Mouse (Mus musculus) forebrain, embryonic 14.5 days (tissue): ENCODE data around the gene Swi5. TPM values are rescaled to one million over a fixed set of nuclear protein-coding genes. Genes with fewer than 3 reads are reported as not detected.

Source experiments
- ATAC-seq: fragments of 200-750 bp; cut with Nextera tagmentation; 2 replicates; pipeline ENCODE4 v1.8.0; 2017; ENCODE audit warnings: mild to moderate bottlenecking, moderate library complexity
- DNase-seq: peaks from one replicate; pipeline ENCODE4 v3.0.0-alpha.2; 2015; ENCODE audit warnings: low spot score
- H3K27ac ChIP-seq: fragments of 300-500 bp; sonication (generic); 2 replicates; pipeline ENCODE4 v1.5.1; 2014; ENCODE audit warnings: low read depth, mild to moderate bottlenecking, control low read depth, low read length, moderate library complexity
- H3K27me3 ChIP-seq: fragments of 300-500 bp; sonication (generic); replicated peaks from 2 replicates; pipeline ENCODE4 v1.6.1; 2014; ENCODE audit warnings: low read length, control low read depth, mixed read lengths; ENCODE audit not compliant: control insufficient read depth, insufficient read depth
- H3K36me3 ChIP-seq: fragments of 300-500 bp; sonication (generic); 2 replicates; pipeline ENCODE4 v1.6.1; 2014; ENCODE audit warnings: low read length, control low read depth; ENCODE audit not compliant: control insufficient read depth, insufficient read depth
- H3K4me1 ChIP-seq: fragments of 300-500 bp; sonication (generic); 2 replicates; pipeline ENCODE4 v1.6.1; 2014; ENCODE audit warnings: antibody characterized with exemption, low read length, control low read depth; ENCODE audit not compliant: control insufficient read depth, insufficient read depth
- H3K4me2 ChIP-seq: fragments of 300-500 bp; sonication (generic); 2 replicates; pipeline ENCODE4 v1.6.1; 2014; ENCODE audit warnings: mild to moderate bottlenecking, control low read depth, low read length
- H3K4me3 ChIP-seq: fragments of 300-500 bp; sonication (generic); 2 replicates; pipeline ENCODE4 v1.5.1; 2014; ENCODE audit warnings: low read depth, low read length, control low read depth
- H3K9ac ChIP-seq: fragments of 300-500 bp; sonication (generic); 2 replicates; pipeline ENCODE4 v1.6.1; 2014; ENCODE audit warnings: mild to moderate bottlenecking, low read length, control low read depth, moderate library complexity
- H3K9me3 ChIP-seq: fragments of 300-500 bp; sonication (generic); replicated peaks from 2 replicates; pipeline ENCODE4 v1.6.1; 2016; ENCODE audit warnings: low read length, control low read depth, mixed read lengths; ENCODE audit not compliant: control insufficient read depth
- WGBS: fragments of 180-500 bp; shearing (Covaris S2); extraction: QIAGEN DNeasy Blood & Tissue Kit; methylation state at CpG from one replicate; pipeline ENCODE4 v1.1.7; 2014; 5-methylcytosine and 5-hydroxymethylcytosine counted together
- polyA plus RNA-seq: library from polyadenylated mRNA; unstranded; fragments of >200 nt; fragmentation: Nextera tagmentation; extraction: Ambion mirVana; gene quantifications from 2 replicates; pipeline ENCODE4 v1.2.1, GENCODE M21; 2014

The Swi5 gene
- polyA plus RNA-seq, 1 experiment from 2014 or later: 243 TPM

DNA sequence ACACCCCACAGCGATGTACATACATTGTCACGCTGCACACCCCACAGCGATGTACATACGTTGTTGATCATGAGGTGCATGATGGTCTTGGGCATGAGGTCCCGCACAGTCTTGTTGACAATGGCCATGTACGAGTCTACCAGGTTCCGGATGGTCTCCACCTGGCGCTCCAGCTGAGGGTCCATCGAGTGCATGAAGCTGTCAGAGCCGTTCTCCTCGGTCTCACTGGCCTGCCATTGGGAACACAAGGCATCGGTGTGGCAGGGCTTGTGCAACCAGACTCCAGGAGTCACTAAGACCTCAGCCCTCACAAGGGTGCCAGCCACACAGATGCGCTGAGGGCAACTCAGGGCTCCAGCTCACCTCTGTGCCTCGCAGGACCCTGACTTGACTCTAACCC, 27.0 kb upstream of the Swi5 start:
- Histone ChIP-seq H3K36me3 (peaks cover 8% of the 10 kb centered on the region; the same call in 1 of the 2 replicates), H3K27ac (no peak overlapping the region), H3K4me3 (no peak overlapping the region), H3K4me1 (peaks cover 16% of the 10 kb centered on the region), H3K27me3 (no peaks in the 10 kb centered on the region), H3K9ac (no peak overlapping the region), H3K9me3 (no peaks in the 10 kb centered on the region), H3K4me2 (no peak overlapping the region)
- DNase-seq: no peak
- ATAC-seq: no peak
- WGBS: 96% methylated on average over 14 of the region's 14 CpGs

DNA sequence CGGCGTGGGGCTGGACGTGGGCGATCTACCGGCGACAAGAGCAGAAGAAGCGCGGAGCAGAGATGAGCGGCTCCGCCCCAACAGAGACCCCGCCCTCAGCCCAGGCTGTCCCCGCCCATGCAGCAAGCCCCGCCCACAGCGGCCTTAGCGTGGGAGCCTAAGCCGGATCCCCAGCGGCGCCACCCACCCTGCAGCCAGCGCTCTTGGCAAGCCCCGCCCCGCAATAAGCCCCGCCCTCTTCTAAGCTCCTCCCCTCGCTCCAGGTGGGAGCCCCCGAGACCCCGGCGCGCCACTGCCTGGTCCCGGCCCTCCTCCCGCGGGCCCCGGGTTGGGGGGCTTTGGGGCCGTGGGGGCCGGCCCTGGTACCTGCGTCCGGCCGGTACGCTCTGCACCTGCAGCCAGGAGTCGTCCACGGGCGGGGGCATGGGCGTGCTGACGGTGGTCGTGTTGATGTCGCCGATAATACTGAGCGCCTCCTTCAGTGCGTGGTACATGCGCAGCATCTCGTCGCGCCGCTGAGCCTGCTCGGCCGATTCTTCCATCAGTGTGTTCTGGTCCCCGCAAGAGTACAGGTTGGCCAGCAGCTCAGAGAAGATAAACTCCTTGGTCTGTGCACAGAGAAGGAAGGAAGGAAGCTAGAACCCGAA, 24.6 kb upstream of the Swi5 start:
- peak; percentile 86 for DNase-seq
- no peak overlapping the region; the same call in 1 of the 2 replicates for H3K27ac ChIP-seq
- no peaks in the 10 kb centered on the region for H3K9me3 ChIP-seq
- no peaks in the 10 kb centered on the region for H3K27me3 ChIP-seq
- ATAC-seq: peak; percentile 86
- H3K9ac ChIP-seq: peak overlapping the region; percentile 66
- peak overlapping the region; percentile 97 for H3K4me2 ChIP-seq
- 1% methylated on average over 53 of the region's 56 CpGs for WGBS
- peak overlapping the region; percentile 52 for H3K4me3 ChIP-seq
- peaks cover 30% of the 10 kb centered on the region for H3K36me3 ChIP-seq
- H3K4me1 ChIP-seq: peaks cover 10% of the 10 kb centered on the region

DNA sequence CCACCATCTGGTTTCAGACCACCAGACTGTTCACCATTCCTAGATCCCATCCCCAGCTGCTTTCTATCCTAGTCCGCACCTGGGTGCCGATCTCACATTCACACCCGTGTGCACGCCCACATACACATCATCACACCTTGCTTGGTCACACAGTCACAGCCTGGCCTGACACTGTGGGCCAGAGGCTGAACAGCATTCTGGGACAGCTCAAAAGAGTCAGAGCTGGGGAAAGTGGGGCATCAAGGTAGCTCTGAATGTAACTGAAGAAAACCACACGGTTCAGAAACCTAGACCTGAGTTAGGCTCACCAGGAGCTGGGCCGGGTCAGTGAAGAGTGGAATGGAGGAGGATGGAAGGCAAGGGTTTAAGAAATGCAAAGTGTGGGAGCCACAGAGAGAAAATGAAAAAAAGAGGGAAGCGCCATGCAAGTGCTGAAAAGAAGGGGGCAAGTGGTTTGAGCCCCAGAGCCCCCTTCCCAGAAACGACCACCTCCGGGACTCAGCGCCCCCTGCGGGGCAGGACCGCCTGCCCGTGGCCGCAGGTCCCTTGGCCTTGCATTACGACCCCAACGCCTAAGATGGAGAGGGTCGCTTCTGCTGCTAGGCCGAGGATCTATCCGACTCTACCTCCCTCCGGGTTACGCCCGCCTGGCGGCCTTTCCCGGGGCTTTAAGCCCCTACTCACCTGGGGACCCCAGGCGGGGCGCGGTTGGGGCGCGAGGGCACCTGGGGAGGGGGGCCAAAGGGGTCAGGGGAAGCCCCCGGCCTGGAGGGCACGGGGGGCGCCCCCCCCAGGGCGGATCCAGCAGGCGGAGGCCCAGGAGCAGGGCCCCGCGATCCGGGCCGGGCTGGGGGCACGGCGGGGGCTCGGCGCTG, 23.8 kb upstream of the Swi5 start:
- 11% methylated on average over 36 of the region's 42 CpGs for WGBS
- H3K27ac ChIP-seq: no peak overlapping the region; the same call in 1 of the 2 replicates
- H3K4me3 ChIP-seq: peak overlapping the region; percentile 52
- peaks cover 37% of the 10 kb centered on the region for H3K36me3 ChIP-seq
- peak overlapping the region; percentile 97 for H3K4me2 ChIP-seq
- H3K9me3 ChIP-seq: no peaks in the 10 kb centered on the region
- DNase-seq: no peak
- H3K4me1 ChIP-seq: peaks cover 10% of the 10 kb centered on the region
- H3K9ac ChIP-seq: peak overlapping the region; percentile 66
- peak; percentile 33 for ATAC-seq
- H3K27me3 ChIP-seq: no peaks in the 10 kb centered on the region

DNA sequence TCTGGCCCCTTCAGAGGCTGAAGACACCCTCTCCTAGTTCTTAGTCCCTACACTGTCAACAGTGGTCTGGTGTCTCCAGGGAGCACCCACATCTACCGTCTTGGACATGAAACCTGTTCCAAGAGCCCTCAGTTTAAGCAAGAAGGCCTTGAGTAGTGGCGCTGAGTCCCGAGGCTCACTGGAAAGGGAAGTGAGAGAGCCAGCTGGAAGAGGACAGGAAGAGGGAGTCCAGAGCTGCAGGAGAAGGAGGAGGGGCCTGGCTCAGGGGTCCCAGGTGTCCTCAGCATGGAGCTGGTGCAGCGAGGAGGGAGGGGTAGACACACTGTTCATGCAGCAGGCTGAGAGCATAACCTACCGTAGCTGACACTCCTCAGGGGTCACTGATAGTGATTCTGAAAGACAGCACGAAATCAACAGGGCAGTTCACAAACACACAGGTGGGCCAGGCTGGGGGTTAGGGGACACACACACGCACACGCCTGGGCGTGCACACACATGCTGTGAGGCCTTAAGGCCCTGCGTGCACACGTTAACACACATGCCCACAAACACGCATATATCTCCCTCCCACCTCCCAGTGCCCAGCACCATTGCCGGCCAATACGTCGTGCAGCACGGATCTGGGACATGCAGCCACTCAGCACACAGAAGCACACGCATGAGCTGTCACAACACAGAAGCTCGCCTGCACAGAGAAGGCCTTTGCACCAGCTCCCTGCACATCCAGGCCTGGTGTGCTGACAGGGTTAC, 22.4 kb upstream of the Swi5 start:
- no peak for ATAC-seq
- peaks cover 10% of the 10 kb centered on the region for H3K4me1 ChIP-seq
- H3K9ac ChIP-seq: no peak overlapping the region
- no peak overlapping the region for H3K4me3 ChIP-seq
- no peak overlapping the region for H3K4me2 ChIP-seq
- no peaks in the 10 kb centered on the region for H3K9me3 ChIP-seq
- peaks cover 51% of the 10 kb centered on the region for H3K36me3 ChIP-seq
- no peak overlapping the region for H3K27ac ChIP-seq
- H3K27me3 ChIP-seq: no peaks in the 10 kb centered on the region
- no peak for DNase-seq
- 91% methylated on average over 18 of the region's 18 CpGs for WGBS

DNA sequence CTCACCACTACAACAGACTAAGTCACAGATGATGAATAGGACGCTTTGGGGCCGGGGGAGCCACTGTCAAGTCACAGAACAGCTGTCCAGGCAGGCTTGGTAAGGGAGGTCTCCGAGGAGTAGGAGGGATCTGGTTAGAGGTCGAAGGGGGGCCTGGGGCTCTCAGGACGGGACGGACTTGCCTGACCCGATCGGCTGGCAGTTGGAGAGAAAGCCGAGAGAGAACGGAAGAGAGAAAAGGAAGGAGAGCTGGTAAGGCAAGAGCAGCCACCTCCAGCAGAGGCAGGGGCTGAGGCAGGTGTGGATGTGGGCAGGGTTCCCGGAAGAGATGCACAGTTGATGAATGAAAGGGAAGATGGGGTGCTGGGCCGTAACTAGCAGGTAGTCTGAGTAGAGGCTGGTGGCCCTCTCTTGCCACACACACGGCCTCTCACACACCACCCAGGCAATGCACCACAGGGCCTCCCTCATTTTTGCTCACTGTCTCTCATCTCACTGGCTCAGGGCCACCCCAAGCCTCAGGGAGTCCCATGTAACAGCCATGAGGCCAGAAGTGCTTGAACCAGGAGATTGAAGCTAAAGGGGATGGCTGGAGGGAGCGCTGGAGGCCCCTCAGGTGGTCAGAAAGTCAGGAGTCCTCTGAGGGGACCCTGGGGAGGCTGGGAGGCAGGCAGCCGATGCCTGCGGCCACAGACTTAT, 21.1 kb upstream of the Swi5 start:
- no peak for DNase-seq
- no peak overlapping the region for H3K9ac ChIP-seq
- peaks cover 64% of the 10 kb centered on the region for H3K36me3 ChIP-seq

DNA sequence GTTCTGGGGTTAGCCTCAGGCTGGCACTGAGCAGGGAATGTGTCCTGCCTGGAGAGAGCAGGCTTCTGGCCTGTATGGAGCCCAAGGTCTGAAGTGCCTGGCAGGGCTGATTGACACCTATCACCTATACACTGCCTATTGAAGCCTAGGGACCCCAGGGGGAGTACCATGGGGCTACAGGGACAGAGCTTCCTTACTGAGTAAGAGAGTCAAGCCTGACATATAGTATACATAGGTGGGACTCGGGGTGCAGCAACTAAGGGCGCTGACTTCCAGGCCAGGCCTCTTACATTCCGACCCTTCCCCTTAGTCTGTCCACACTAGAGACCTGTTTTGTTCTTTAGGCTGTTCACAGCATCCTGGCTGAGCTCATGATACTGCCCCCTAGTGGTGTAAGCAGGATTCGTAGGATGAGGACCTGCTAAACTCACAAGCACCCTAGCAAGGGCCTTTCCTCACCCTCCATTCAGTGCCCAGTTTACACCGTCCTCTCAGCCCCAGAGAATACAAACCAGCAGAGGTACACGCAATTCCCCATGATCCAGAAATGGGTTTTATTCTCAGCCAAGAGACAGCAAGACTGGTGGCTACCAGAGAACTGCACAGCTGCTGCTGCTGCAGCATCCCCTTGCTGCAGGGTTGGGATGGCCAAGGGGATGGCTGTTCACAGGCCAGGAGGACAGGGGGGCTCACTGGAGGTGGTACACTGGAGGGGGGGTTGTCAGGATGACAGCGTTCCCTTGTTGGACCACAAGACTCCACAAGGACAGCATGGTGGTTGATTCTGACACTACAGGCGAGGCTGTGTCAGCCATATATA, 20.3 kb upstream of the Swi5 start:
- WGBS: 39% methylated on average over 8 of the region's 8 CpGs
- DNase-seq: peak; percentile 79
- Histone ChIP-seq H3K36me3 (peaks cover 73% of the 10 kb centered on the region), H3K4me2 (no peak overlapping the region), H3K4me1 (peaks cover 10% of the 10 kb centered on the region), H3K9me3 (no peaks in the 10 kb centered on the region), H3K27ac (no peak overlapping the region), H3K4me3 (no peak overlapping the region), H3K27me3 (no peaks in the 10 kb centered on the region), H3K9ac (no peak overlapping the region)
- no peak for ATAC-seq

More for the DNA sequence above, 21.1 kb upstream of the Swi5 start:
- H3K4me1 ChIP-seq: peaks cover 10% of the 10 kb centered on the region
- H3K4me3 ChIP-seq: no peak overlapping the region
- no peak overlapping the region for H3K27ac ChIP-seq
- no peaks in the 10 kb centered on the region for H3K9me3 ChIP-seq
- no peak overlapping the region for H3K4me2 ChIP-seq
- 90% methylated on average over 16 of the region's 16 CpGs for WGBS
- ATAC-seq: no peak
- no peaks in the 10 kb centered on the region for H3K27me3 ChIP-seq

DNA sequence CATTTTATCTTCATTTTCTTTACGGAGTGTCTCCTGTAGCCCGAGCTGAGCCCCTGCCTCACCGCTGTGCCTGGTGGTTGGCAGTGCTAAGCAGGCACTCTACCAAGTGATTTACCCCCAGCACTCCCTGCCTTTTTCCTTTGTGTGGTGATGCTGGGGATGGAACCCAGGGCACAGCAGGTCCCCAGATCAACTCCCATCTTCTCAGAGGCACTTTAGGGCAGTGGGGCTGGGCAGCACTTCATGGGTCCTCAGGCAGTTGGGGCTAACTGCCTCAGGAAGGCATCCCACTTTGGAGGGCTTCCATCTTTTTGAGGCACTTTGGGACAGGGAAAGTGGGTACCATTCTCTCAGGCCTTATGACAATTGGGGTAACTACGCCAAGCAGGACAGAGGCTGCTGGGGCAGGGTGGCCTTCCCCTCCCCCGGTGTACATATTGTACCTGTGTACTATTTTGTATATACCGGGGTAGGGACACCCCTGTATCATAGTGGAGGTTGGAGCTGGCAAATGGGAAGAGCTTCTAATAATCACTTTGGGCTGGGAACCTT, 19.4 kb upstream of the Swi5 start:
- no peak overlapping the region for H3K27ac ChIP-seq
- 86% methylated on average over 6 of the region's 6 CpGs for WGBS
- no peak for DNase-seq
- H3K4me3 ChIP-seq: no peak overlapping the region
- no peaks in the 10 kb centered on the region for H3K9me3 ChIP-seq
- ATAC-seq: no peak
- peaks cover 81% of the 10 kb centered on the region for H3K36me3 ChIP-seq
- no peaks in the 10 kb centered on the region for H3K27me3 ChIP-seq
- H3K9ac ChIP-seq: no peak overlapping the region
- peaks cover 10% of the 10 kb centered on the region for H3K4me1 ChIP-seq
- no peak overlapping the region for H3K4me2 ChIP-seq
